Mouse (Mus musculus) forebrain, embryonic 13.5 days (tissue): ENCODE data around the gene Defb22. TPM values are rescaled to one million over a fixed set of nuclear protein-coding genes. Genes with fewer than 3 reads are reported as not detected.

Source experiments
- ATAC-seq: fragments of 200-750 bp; cut with Nextera tagmentation; 2 replicates; pipeline ENCODE4 v1.8.0; 2017
- H3K27ac ChIP-seq: fragments of 300-500 bp; sonication (generic); 2 replicates; pipeline ENCODE4 v1.5.1; 2015; ENCODE audit warnings: inconsistent platforms, mild to moderate bottlenecking, moderate library complexity
- H3K27me3 ChIP-seq: fragments of 300-500 bp; sonication (generic); 2 replicates; pipeline ENCODE4 v1.6.1; 2015; ENCODE audit warnings: mild to moderate bottlenecking, inconsistent platforms
- H3K36me3 ChIP-seq: fragments of 300-500 bp; sonication (generic); 2 replicates; pipeline ENCODE4 v1.6.1; 2015; ENCODE audit warnings: mild to moderate bottlenecking, inconsistent platforms; ENCODE audit not compliant: poor library complexity, severe bottlenecking
- H3K4me1 ChIP-seq: fragments of 300-500 bp; sonication (generic); 2 replicates; pipeline ENCODE4 v1.6.1; 2015; ENCODE audit warnings: inconsistent platforms
- H3K4me2 ChIP-seq: fragments of 300-500 bp; sonication (generic); 2 replicates; pipeline ENCODE4 v1.6.1; 2015; ENCODE audit warnings: inconsistent platforms, mild to moderate bottlenecking, moderate library complexity
- H3K4me3 ChIP-seq: fragments of 300-500 bp; sonication (generic); 2 replicates; pipeline ENCODE4 v1.5.1; 2015; ENCODE audit warnings: mild to moderate bottlenecking, inconsistent platforms
- H3K9ac ChIP-seq: fragments of 300-500 bp; sonication (generic); 2 replicates; pipeline ENCODE4 v1.6.1; 2015; ENCODE audit warnings: mild to moderate bottlenecking, inconsistent platforms
- H3K9me3 ChIP-seq: fragments of 300-500 bp; sonication (generic); replicated peaks from 2 replicates; pipeline ENCODE4 v1.6.1; 2016; ENCODE audit warnings: inconsistent platforms
- WGBS: fragments of 180-500 bp; shearing (Covaris S2); methylation state at CpG from one replicate; pipeline ENCODE4 v1.1.7; 2015; 5-methylcytosine and 5-hydroxymethylcytosine counted together
- polyA plus RNA-seq: library from polyadenylated mRNA; unstranded; fragments of >200 nt; fragmentation: Nextera tagmentation; extraction: Ambion mirVana; gene quantifications from 2 replicates; pipeline ENCODE4 v1.2.1, GENCODE M21; 2015

The Defb22 gene
- polyA plus RNA-seq, 1 experiment from 2014 or later: not detected

DNA sequence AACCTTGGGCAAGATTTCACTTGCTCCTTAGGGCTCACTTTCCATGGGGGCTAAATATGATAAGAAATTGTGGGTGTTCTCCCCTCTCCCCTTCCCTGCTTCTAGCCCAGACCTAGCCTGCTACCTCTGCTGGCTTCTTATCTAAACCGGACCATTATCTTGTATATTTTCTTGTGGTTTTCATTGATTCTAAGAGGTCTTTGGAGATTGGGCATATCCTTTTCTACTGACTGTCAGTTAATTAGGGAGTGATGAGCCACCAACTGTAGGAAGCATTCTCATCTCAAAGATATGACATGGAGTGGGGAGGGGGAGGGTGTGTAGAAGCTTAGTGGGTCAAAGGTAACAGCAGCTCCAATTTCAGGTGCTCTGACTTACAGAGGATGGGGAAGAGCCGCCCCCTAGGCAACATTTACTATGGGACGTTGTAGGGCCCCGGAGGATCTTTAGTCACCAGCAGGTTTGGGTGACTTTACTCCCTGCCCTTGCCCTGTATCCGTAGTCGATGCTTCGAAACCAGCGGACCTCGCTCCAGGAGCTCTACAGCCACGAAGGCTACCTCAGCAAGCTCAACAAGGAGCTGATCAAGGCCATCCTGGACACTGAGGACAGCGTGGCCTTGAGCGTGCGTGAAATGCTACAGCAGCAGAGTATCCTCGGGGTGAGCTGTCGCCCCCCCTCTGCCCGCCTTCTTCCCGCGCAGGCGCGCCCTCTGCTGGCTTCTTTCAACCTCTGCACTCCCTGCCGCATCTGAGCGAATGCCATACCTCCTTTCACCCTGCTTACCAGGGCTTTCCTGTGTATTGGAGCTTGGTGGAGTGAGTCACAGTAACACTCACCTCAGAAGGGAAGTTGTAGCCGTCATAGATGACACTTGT, 52.7 kb downstream of the Defb22 start:
- Histone ChIP-seq H3K9me3 (no peaks in the 10 kb centered on the region), H3K9ac (peak overlapping the region; percentile 66), H3K36me3 (no peaks in the 10 kb centered on the region), H3K27me3 (no peaks in the 10 kb centered on the region), H3K4me2 (peak overlapping the region; percentile 66), H3K4me3 (peak overlapping the region; percentile 33), H3K4me1 (peaks cover 17% of the 10 kb centered on the region), H3K27ac (no peak overlapping the region)
- ATAC-seq: peak; percentile 92
- WGBS: 3% methylated on average over 22 of the region's 23 CpGs

DNA sequence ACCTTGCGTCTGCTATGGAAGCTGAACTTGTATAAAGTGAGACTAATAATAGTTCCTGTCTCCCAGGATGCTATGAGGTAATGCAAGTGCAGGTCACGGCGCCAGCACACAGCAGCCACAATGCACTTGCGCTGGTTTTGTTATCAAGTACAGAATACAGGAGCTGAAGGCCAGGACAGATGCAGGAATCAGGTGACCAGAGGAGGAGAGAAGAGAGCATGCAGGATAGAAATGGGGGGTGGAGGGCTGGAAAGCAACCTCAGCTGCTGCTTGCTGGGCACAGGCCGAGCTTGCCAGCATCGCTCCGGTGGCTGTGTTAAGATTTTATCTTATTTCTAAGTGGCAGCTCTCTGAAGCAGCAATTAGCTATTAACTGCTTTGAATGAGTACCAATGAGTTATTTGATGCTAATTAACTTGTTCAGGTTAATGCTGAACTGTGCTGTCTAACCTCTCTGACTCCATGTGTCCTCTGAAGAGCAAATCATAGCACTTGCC, 53.5 kb downstream of the Defb22 start:
- Histone ChIP-seq H3K4me3 (no peak overlapping the region), H3K4me2 (no peak overlapping the region), H3K36me3 (no peaks in the 10 kb centered on the region), H3K9ac (peak overlapping the region; percentile 12; the same call in 1 of the 2 replicates), H3K27ac (no peak overlapping the region; the same call in 1 of the 2 replicates), H3K4me1 (peaks cover 17% of the 10 kb centered on the region), H3K9me3 (no peaks in the 10 kb centered on the region), H3K27me3 (no peaks in the 10 kb centered on the region)
- 53% methylated on average over 7 of the region's 7 CpGs for WGBS
- ATAC-seq: no peak

Other genes starting within 250 kb of the Defb22 start
- gene Tbc1d20, start 196.3 kb downstream of the Defb22 start, polyA plus RNA-seq: 29.5 and 31.6 TPM in 2 replicates
- gene Rbck1, start 157.5 kb downstream of the Defb22 start, polyA plus RNA-seq: 88.4 and 97.6 TPM in 2 replicates
- gene Trib3, start 146.1 kb downstream of the Defb22 start, polyA plus RNA-seq: 0.79 and 0.97 TPM in 2 replicates
- gene Nrsn2, start 113.5 kb downstream of the Defb22 start, polyA plus RNA-seq: 11.8 and 16.4 TPM in 2 replicates
- 15.8 and 17.6 TPM in 2 replicates for gene Sox12, start 92.1 kb downstream of the Defb22 start, polyA plus RNA-seq
- gene Zcchc3, start 75.1 kb downstream of the Defb22 start, polyA plus RNA-seq: 25.3 and 25.9 TPM in 2 replicates
- gene 6820408C15Rik, start 74.6 kb downstream of the Defb22 start, polyA plus RNA-seq: 1.6 and 2.6 TPM in 2 replicates
- not detected in 2 replicates for gene Defb23, start 25.5 kb downstream of the Defb22 start, polyA plus RNA-seq
- not detected in 2 replicates for gene Defb20, start 13.1 kb downstream of the Defb22 start, polyA plus RNA-seq
- not detected in 2 replicates for gene Defb26, start 21.6 kb upstream of the Defb22 start, polyA plus RNA-seq
- not detected in 2 replicates for gene Defb28, start 28.1 kb upstream of the Defb22 start, polyA plus RNA-seq
- not detected in 2 replicates for gene Defb29, start 50.0 kb upstream of the Defb22 start, polyA plus RNA-seq
- not detected in 2 replicates for gene Gm17416, start 79.2 kb upstream of the Defb22 start, polyA plus RNA-seq
- gene Defb21, start 82.6 kb upstream of the Defb22 start, polyA plus RNA-seq: not detected in 2 replicates
- not detected in 2 replicates for gene Defb19, start 90.2 kb upstream of the Defb22 start, polyA plus RNA-seq
- gene Defb45, start 109.3 kb upstream of the Defb22 start, polyA plus RNA-seq: not detected in 2 replicates
- not detected in 2 replicates for gene Defb36, start 114.2 kb upstream of the Defb22 start, polyA plus RNA-seq
- gene Defb25, start 132.9 kb upstream of the Defb22 start, polyA plus RNA-seq: not detected in 2 replicates
- 0.19 and 0.20 TPM in 2 replicates for gene Rem1, start 136.8 kb upstream of the Defb22 start, polyA plus RNA-seq
- 131 and 142 TPM in 2 replicates for gene H13, start 179.3 kb upstream of the Defb22 start, polyA plus RNA-seq
- 40.0 and 42.2 TPM in 2 replicates for gene Mcts2, start 196.9 kb upstream of the Defb22 start, polyA plus RNA-seq
- gene Id1, start 246.1 kb upstream of the Defb22 start, polyA plus RNA-seq: 25.8 and 26.1 TPM in 2 replicates